Mouse (Mus musculus) hindbrain, postnatal 0 days (tissue): Measurements from ENCODE around the gene Arih2. TPM values are rescaled to one million over a fixed set of nuclear protein-coding genes. Genes with fewer than 3 reads are reported as not detected.
A peak's percentile ranks its signal among the peaks of the same experiment; 100 is the strongest.
"Not testable (repeated sequence)": the region's sequence is repeated elsewhere in the genome, so short reads cannot be mapped to it uniquely, and the experiment has no call there.

Experiments used
- ATAC-seq: fragments of 200-750 bp; cut with Nextera tagmentation; 2 replicates; pipeline ENCODE4 v1.8.0; 2017; ENCODE audit warnings: mild to moderate bottlenecking, moderate TSS enrichment, moderate library complexity
- DNase-seq: peaks from one replicate; pipeline ENCODE4 v3.0.0-alpha.2; 2015; ENCODE audit warnings: low spot score
- H3K27ac ChIP-seq: fragments of 300-500 bp; sonication (generic); 2 replicates; pipeline ENCODE4 v1.5.1; 2014; ENCODE audit warnings: mild to moderate bottlenecking
- H3K27me3 ChIP-seq: fragments of 300-500 bp; sonication (generic); 2 replicates; pipeline ENCODE4 v1.6.1; 2014; ENCODE audit warnings: low read length, mixed read lengths; ENCODE audit not compliant: insufficient read depth
- H3K36me3 ChIP-seq: fragments of 300-500 bp; sonication (generic); 2 replicates; pipeline ENCODE4 v1.6.1; 2014; ENCODE audit warnings: low read length, mixed read lengths; ENCODE audit not compliant: insufficient read depth
- H3K4me1 ChIP-seq: fragments of 300-500 bp; sonication (generic); 2 replicates; pipeline ENCODE4 v1.6.1; 2014; ENCODE audit warnings: antibody characterized with exemption, low read length, mixed read lengths; ENCODE audit not compliant: insufficient read depth
- H3K4me2 ChIP-seq: fragments of 300-500 bp; sonication (generic); 2 replicates; pipeline ENCODE4 v1.6.1; 2014; ENCODE audit warnings: low read depth, mild to moderate bottlenecking, low read length, moderate library complexity, mixed read lengths
- H3K4me3 ChIP-seq: fragments of 300-500 bp; sonication (generic); 2 replicates; pipeline ENCODE4 v1.5.1; 2014; ENCODE audit warnings: low read length
- H3K9ac ChIP-seq: fragments of 300-500 bp; sonication (generic); replicated peaks from 2 replicates; pipeline ENCODE4 v1.6.1; 2014; ENCODE audit warnings: mild to moderate bottlenecking, low read length, moderate library complexity, mixed read lengths
- H3K9me3 ChIP-seq: fragments of 300-500 bp; sonication (generic); 2 replicates; pipeline ENCODE4 v1.6.1; 2016; ENCODE audit warnings: low read length, mixed read lengths
- CTCF ChIP-seq: IDR thresholded peaks from 2 replicates; pipeline ENCODE4 v1.5.1; 2016; ENCODE audit warnings: antibody characterized with exemption, control low read depth, low read depth
- WGBS: fragments of 180-500 bp; shearing (Covaris S2); extraction: QIAGEN DNeasy Blood & Tissue Kit; methylation state at CpG from one replicate; pipeline ENCODE4 v1.1.7; 2014; 5-methylcytosine and 5-hydroxymethylcytosine counted together
- polyA plus RNA-seq: library from polyadenylated mRNA; unstranded; fragments of >200 nt; fragmentation: Nextera tagmentation; extraction: Ambion mirVana; gene quantifications from 2 replicates; pipeline ENCODE4 v1.2.1, GENCODE M21; 2015
- total RNA-seq: library from RNA; depleted of rRNA; stranded (reverse); fragments of >200 nt; gene quantifications from 2 replicates; pipeline ENCODE4 v1.2.3, GENCODE M21; 2014

Arih2 gene
- total and polyA plus RNA-seq, 2 experiments from 2014 or later: 39.7 to 54.8 TPM

DNA sequence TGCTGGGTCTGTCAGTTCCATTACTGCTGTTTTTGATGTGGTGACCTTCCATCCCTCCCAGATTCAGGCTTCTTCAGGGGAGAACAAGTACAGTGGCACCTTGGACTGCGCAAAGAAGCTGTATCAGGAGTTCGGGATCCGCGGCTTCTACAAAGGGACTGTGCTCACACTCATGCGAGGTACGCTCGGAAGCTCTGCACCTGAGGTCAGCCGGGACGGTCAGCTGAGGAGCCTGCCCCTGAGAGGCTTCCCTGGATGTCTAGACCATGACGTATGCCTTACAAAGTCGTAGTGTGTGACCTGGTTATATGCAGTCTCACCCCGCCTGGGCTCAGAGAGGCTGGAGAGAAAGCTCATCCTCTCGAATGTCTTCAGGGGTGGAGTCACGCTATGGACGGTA is 30.8 kb upstream of the Arih2 start:
- peaks cover 28% of the 10 kb centered on the region for H3K36me3 ChIP-seq
- no peak overlapping the region for H3K4me2 ChIP-seq
- no peak overlapping the region for H3K9ac ChIP-seq
- no peaks in the 10 kb centered on the region for H3K9me3 ChIP-seq
- no peak overlapping the region for H3K27ac ChIP-seq
- ATAC-seq (no peak), DNase-seq (no peak)
- WGBS: 96% methylated on average over 15 of the region's 15 CpGs
- H3K4me3 ChIP-seq: no peak overlapping the region
- H3K4me1 ChIP-seq: no peaks in the 10 kb centered on the region
- no peaks in the 10 kb centered on the region for H3K27me3 ChIP-seq
- no peak for TF ChIP-seq CTCF

GRCm38 (mm10) chr9:108673151-108673550 is 24.0 kb upstream of the Arih2 start:
- WGBS: 42% methylated on average over 2 of the region's 2 CpGs

GRCm38 (mm10) chr9:108669875-108670274 is 20.7 kb upstream of the Arih2 start:
- Histone ChIP-seq H3K4me3 (no peak overlapping the region), H3K9me3 (no peaks in the 10 kb centered on the region), H3K9ac (no peak overlapping the region), H3K36me3 (peaks cover 17% of the 10 kb centered on the region; the same call in 1 of the 2 replicates), H3K4me1 (no peaks in the 10 kb centered on the region), H3K4me2 (no peak overlapping the region), H3K27me3 (no peaks in the 10 kb centered on the region), H3K27ac (no peak overlapping the region)
- ATAC-seq (no peak), DNase-seq (peak; percentile 72)
- WGBS: 51% methylated on average over 8 of the region's 8 CpGs
- peak; percentile 69 for TF ChIP-seq CTCF

More at GRCm38 (mm10) chr9:108673151-108673550, 24.0 kb upstream of the Arih2 start:
- TF ChIP-seq CTCF: peak; percentile 61
- H3K9ac ChIP-seq: no peak overlapping the region
- no peaks in the 10 kb centered on the region for H3K4me1 ChIP-seq
- H3K36me3 ChIP-seq: peaks cover 21% of the 10 kb centered on the region; the same call in 1 of the 2 replicates
- no peak overlapping the region for H3K27ac ChIP-seq
- H3K4me3 ChIP-seq: no peak overlapping the region
- no peak overlapping the region for H3K4me2 ChIP-seq
- no peak for ATAC-seq
- H3K27me3 ChIP-seq: no peaks in the 10 kb centered on the region
- no peaks in the 10 kb centered on the region for H3K9me3 ChIP-seq
- DNase-seq: peak; percentile 58

GRCm38 (mm10) chr9:108662660-108663059 is 13.5 kb upstream of the Arih2 start:
- no peak overlapping the region for H3K27ac ChIP-seq
- TF ChIP-seq CTCF: no peak
- DNase-seq: no peak
- no peaks in the 10 kb centered on the region for H3K36me3 ChIP-seq
- ATAC-seq: no peak
- WGBS: 49% methylated on average over 6 of the region's 6 CpGs
- peak overlapping the region; percentile 65 for H3K4me3 ChIP-seq
- H3K27me3 ChIP-seq: no peaks in the 10 kb centered on the region
- no peaks in the 10 kb centered on the region for H3K9me3 ChIP-seq
- peak overlapping the region; percentile 85 for H3K4me2 ChIP-seq
- H3K9ac ChIP-seq: peak overlapping the region; percentile 58
- peaks cover 10% of the 10 kb centered on the region for H3K4me1 ChIP-seq

- H3K9ac ChIP-seq: peak within 1 kb of the TSS; percentile 58
- peak within 1 kb of the TSS; percentile 65 for H3K4me3 ChIP-seq
- peak; percentile 88 for DNase-seq
- peaks cover 10% of the 10 kb centered on the region for H3K4me1 ChIP-seq
- H3K4me2 ChIP-seq: peak within 1 kb of the TSS; percentile 85
- ATAC-seq: peak; percentile 97
- WGBS: 3% methylated on average over 37 of the region's 37 CpGs
- H3K9me3 ChIP-seq: no peaks in the 10 kb centered on the region
- H3K27me3 ChIP-seq: no peaks in the 10 kb centered on the region
- no peak for TF ChIP-seq CTCF
- no peaks in the 10 kb centered on the region for H3K36me3 ChIP-seq
- H3K27ac ChIP-seq: no peak within 1 kb of the TSS
Measured at GRCm38 (mm10) chr9:108661677-108662612, 12.8 kb upstream of the Arih2 start, which contains the start of gene Slc25a20. TSS of gene Slc25a20 (plus strand) at chr9:108662088.

GRCm38 (mm10) chr9:108655865-108656264 is 6.7 kb upstream of the Arih2 start:
- 87% methylated on average over 7 of the region's 7 CpGs for WGBS
- not testable (repeated sequence) for H3K9me3 ChIP-seq, H3K4me3 ChIP-seq, H3K4me2 ChIP-seq, ATAC-seq, H3K27me3 ChIP-seq, H3K36me3 ChIP-seq, H3K27ac ChIP-seq, H3K9ac ChIP-seq, H3K4me1 ChIP-seq, DNase-seq
